Mouse (Mus musculus) fat pad, adult 2 months (tissue): ENCODE measurements around the gene Slc6a4.
A peak's percentile ranks its signal among the peaks of the same experiment; 100 is the strongest.

Source experiments
- DNase-seq: peaks from one replicate; pipeline ENCODE4 v3.0.0-alpha.2; 2011; ENCODE audit warnings: low read depth, low spot score; ENCODE audit errors: extremely low read depth

Gene Slc6a4

DNA sequence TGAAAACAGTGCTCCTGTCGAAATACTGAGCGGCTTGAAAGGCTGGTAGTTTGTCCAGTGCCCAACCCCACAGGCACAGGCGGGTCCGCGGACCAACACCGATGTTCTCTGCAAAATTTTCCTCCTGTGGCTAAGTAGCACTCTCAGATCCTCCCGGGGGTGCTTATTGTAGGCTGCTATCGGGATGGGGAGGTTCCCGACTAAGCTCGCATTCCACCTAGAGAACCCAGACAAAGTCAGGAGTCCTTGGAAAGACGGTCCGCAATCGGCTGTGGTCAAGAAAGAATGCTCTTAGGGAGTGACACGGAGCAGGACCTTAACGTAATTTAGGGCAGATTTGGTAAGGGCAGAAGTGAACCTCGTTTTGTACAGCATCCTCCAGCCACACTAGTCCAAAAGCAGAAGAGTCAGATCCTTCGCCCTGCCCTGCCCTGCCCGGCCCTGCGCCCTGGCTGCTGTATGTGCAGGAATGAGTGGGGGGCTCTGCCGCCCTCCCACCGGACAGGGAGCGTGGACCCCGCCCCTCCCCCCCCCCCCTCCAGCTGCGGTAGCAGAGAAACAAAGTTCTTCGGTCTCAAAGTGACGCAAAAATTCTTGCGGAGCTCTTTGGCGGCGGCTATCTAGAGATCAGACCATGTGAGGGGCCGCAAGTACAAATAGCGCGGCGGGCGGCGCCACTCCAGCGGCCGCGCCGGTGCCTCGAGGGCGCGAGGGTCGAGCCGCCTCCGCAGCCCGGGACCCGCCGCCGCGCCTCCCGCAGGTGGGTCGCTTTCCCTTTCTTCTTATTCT lies at the start of gene Slc6a4:
Slc6a4 (plus strand) TSS at position 688 of the 789 bp plus-strand sequence.
- no peak for DNase-seq

- DNase-seq, result peak; percentile 36
Measured at GRCm38 (mm10) chr11:76953536-76953935, 44.9 kb upstream of the Slc6a4 start.

DNA sequence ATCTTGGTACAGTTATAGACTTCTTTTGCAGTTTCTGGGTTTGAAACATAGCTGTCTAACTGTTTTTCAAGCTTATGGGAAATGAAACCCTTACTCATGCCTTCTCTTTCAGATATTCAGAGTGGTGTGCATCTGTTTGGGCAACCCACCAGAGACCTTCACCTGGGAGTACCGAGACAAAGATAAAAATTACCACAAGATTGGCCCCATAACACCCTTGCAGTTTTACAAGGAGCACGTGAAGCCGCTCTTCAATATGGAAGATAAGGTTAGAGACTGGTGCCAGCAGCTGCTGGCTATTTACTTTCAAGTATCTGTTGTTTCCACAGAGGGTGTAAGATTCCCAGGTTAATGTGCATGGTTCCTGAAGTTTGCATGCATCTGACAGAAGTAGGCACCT lies 32.7 kb upstream of the Slc6a4 start:
- DNase-seq, result no peak

DNA sequence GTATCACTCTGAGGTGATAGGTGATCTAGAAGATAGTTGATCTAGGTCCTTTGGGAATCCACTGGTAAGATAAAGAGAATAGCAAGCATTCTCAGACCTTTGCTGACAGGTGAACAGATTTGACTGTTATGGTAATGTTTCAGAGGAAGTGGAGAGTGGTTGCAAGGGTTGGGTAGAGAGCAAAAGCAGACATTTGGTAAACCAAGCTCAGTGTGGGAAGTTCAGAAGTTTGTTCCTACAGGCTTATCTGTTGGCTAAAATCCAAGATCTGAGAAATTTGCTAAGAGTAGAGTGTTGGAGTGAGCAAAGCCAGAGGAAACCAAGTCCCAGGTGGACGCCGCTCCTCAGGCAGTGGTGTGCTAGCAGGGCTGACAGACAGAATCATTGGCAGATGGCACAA lies 28.1 kb upstream of the Slc6a4 start:
- no peak for DNase-seq

- DNase-seq, result no peak
Measured at GRCm38 (mm10) chr11:76974680-76975319, 23.6 kb upstream of the Slc6a4 start.

DNA sequence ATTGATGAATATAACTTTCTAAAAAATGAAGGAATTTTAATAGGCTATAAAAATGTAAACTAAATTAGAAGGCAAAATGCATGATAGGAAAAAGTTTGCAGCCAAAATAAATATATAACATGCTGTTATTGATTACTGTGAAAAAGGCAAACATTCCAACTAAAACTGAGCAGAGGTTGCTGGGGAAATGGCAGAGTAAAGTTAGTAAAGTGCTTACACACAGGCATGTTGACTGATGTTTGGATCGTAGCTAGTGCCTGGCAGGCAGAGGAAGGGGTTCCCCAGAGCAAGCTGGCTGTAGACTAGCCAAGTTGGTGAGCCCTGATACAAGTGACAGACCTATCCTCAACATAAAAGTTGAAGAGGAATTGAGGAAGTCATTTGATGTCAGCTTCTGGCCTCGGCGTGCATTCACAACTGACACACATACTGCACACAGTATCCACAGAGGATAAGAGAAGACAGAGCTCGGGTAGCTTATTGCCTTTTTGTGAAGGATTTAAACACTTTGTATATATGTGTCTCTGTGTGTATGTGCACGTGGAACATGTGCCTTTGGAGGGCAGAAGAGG lies 16.7 kb upstream of the Slc6a4 start:
- DNase-seq, result no peak

GRCm38 (mm10) chr11:76982415-76982814 lies 16.0 kb upstream of the Slc6a4 start:
- peak; percentile 14 for DNase-seq

GRCm38 (mm10) chr11:76983641-76984040 lies 14.8 kb upstream of the Slc6a4 start:
- no peak for DNase-seq

DNA sequence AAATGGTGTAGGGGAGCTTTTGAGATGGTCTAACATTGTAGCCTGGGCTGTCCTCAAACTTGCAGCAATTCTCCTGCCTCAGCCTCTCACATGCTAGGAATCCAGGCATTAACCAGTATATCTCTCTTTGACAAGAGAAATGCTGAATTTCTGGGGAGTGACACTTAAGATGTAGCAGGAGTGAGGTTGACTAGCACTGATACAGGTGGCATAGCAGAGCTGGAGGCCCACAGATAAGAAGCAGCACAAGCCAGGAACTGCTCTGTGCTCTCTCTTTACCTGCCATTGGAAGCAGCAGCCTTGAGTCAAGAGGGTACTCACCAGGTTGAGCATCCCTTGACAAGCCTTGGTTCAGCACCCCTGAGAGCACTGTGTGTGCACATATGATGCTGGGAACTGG lies 14.2 kb upstream of the Slc6a4 start:
- no peak for DNase-seq

DNA sequence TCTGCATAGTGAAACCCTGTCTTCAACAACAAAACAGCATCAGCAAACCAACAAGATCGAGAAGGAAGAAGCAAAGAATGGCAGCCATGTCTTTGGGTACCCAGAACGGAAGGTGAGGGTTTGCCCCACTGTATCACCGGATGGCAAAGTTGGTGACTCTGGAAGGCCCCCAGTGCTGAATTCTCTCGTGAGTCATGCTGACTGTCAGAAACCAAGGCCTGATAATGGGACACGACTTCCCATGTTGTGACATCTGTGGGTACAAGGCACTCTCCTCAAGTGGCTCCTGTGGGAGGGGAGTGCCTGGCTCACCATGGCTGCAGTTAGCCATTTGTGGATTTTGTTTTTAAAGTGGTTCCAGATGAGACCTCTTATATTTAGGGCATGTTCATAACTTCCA lies 7.6 kb upstream of the Slc6a4 start:
- DNase-seq, result no peak

DNA sequence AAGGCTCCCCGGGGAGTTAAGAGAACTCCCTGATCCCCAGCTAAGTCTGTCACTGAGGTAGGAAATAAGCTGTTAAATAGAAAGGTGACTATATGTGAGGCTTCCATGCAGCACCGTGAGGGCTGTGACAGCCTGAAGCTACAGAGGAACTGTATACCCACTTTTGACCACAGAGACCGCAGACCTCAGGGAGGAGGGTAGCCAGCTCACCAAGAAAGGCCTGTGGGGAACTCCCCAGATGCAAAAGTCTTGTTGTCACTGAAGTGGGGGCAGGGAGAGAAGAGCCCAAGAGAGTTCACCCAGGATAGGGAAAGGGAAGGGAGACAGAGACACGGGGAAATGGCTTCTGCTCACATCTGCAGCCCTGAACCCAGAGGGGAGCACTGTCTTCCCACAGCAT lies 5.5 kb upstream of the Slc6a4 start:
- no peak for DNase-seq

DNA sequence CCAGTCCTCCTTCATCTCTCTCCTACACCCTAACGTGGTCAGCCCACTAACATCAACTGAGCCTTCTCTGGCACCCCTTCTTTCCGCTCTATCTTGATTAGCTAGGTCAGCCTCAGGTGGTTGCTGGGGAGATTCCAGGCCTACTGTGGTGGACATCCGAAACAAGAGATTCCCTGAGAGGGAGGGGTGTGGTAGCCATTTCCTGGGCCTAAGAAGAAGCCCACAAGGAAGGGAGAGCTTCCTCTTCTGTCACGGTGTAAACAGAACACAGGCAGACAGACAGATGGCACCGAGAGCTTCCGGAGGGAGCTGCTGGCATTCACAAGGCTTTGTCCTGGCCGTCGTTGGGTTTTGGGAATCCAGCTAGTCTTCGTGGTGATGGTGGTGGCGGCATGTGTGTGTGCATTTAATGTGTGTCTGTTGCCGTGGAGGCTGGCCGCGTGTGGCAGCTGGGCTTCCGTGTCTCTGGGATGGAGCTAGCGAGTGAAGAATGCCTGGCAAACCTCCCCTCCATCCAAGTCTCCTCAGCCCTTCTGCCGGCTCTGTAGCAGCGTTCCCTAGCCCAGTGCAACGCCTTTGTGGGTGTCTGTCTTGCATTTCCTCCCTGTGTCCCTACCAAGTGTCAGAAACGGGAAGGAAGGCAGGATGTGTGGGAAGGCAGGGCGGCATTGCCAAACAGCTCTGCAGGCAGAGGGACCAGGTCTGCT lies 2.3 kb upstream of the Slc6a4 start:
- DNase-seq, result no peak

DNA sequence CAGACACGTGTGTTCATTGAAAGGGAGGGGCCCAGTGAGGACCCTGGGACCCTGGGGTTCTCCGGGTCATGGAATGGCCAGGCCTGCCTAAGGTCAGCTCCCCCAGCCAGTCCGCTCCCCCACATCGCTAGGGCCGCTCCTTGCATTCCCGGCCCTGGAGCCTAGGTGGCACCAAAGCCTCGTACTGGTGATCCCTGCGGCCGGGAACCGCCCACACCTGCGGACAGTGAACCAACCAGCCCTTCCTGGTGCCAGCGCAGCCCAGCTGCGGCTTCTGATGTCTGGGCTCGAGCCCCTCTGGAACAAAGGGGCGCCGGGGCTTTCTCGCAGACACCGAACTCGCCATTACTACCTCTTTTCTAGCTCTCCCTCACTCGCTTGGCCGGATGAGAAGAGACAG lies 1.1 kb upstream of the Slc6a4 start:
- DNase-seq, result no peak

DNA sequence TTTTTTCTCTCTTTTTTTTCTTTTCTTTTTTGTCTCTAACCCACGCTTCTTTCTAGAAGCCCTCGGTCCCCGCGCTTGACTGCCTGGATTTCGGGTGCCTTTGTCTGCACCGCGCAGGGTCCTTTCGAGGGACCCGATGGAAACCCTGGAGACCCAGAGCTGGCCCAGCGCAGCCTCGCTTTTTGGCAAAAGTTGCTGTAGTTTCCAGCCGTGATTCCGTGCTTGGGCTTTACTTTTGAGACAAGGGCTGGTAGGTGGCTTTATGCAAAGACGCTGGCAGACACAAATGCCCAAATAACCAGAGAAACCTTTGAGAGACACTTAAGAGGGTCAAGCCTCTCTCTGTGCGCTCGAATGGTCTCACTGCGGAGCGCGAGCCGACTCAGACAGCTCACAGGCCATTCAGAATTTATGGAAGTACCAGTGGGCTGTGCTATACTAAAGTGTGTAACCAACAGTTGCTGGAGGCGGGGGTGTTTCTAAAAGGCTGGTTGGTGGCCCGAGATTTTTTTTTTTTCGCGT lies 363 bp downstream of the Slc6a4 start:
- DNase-seq, result no peak

DNA sequence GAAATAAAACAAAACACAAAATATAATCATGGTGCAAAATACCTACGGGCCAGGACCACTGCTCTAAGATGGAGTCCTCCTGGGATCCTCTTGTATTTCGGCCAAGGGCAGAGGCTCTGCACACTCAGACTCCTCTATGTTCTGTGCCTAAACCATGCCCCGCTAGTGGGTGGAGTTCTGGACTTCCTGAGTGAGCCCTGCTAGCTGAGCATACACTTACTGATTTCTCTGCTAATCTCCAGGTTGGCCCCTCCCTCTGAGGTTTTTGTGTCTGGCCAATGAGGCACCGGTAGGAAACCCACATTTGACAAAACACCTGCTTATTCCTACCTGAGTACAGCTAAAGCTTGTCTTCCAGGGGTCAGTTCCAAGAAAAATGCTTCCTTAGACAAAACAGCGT lies 2.3 kb downstream of the Slc6a4 start:
- no peak for DNase-seq

DNA sequence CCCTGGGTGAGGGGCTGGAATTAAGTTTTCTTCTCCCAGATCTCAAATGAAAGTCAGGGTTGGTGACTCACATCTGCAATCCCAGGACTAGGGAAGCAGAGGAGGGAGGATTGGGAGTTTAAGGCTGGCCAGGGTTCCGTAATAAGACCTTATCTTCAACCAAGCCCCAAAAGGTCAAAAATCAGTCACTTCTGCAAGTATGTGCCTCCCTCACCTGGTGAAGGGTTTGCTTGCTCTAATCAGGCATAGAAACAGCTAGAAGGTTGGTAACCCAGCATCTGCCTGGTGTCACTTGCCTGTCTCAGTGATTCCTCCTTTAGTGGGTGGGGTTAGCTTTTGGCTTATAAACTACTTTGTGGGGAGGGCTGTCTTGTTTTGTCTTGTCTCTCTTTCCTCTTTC lies 4.0 kb downstream of the Slc6a4 start:
- DNase-seq, result no peak

- no peak for DNase-seq
Measured at GRCm38 (mm10) chr11:77005881-77006280, 7.5 kb downstream of the Slc6a4 start.

DNA sequence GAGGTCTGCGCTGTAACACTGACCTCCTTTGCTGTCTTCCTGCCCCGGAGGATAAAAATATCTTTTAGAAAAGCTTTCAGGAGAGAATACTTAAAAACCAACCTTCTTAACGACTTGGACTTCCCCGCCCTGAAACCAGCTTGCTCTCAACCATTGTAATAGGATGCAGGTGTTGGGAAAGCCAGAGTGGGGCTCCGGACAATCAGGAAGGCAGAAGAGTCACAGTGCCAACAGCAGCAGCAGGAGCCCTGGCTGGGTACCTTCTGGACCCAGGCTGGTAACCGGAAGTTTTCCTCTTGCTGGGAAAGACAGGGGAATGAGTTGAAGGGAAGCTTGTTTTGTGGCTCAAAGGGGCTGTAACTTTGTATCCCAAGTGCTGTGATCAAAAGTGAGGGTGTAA lies 8.2 kb downstream of the Slc6a4 start:
- DNase-seq, result no peak

DNA sequence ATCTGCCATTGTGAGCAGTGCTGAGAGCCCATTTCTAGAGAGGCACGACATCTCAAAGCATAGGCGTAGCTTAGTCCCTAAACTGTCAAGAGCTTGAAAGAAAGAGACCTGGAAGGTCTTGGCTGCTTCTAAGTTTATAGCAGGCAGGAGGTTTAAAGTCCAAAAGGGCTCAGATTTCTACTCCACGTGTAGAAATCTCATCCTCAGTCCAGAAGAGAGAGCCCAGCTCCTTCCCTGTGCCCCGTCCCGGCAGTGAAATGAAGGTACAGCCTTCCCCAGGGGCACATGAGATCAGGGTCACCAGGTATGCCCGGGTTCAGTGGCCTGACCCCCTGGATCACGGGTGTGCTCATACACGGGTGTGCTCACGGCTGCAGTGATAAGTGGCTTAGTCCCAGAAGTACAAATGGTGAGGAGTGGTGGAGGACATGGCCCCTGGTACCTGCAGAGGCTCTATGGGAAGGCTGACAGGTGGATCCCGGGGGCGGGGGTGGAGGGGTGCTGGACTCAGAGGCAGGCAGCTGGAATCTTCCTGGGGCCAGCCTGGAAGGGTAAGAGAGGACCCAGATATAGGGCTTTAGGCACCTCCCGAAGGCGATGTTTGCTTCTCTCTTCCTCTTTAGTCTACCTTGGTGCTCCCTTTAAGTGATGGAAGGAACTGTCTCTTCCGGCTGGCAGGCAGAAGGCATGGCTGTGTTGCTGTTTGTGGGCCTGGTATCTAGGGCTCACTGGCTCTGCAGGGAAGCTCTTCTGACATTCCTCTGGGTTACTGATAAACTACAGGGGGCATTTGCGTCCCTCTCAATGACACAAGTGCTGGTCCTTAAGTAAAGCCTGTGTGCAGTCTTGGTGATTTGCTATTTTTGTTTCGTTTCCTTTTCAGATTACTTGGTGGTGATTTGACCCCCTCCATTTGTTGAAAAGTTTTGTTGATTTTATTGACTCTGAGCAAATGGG lies 10.9 kb downstream of the Slc6a4 start:
- no peak for DNase-seq

GRCm38 (mm10) chr11:77010762-77011475 lies 12.5 kb downstream of the Slc6a4 start:
- no peak for DNase-seq
